Mouse (Mus musculus): ENCODE measurements around the gene Erc1. TPM values are rescaled to one million over a fixed set of nuclear protein-coding genes. Genes with fewer than 3 reads are reported as not detected.
A peak's percentile ranks its signal among the peaks of the same experiment; 100 is the strongest.

Erc1 gene
- 10 to 100 TPM; 37.2 to 38.1 TPM for total RNA-seq (2021)

- peak; percentile 94 to 96 for DNase-seq
- intact Hi-C loops (cut with DNase I): loop anchor here (2.0 to 5.0 kb wide), 3 partner anchors 55 to 366 kb away; partner anchors contain the start of gene Rad52
Measured at GRCm38 (mm10) chr6:119848034-119848695, at the start of gene Erc1. TSS of gene Erc1 (minus strand) at chr6:119848167.

DNA sequence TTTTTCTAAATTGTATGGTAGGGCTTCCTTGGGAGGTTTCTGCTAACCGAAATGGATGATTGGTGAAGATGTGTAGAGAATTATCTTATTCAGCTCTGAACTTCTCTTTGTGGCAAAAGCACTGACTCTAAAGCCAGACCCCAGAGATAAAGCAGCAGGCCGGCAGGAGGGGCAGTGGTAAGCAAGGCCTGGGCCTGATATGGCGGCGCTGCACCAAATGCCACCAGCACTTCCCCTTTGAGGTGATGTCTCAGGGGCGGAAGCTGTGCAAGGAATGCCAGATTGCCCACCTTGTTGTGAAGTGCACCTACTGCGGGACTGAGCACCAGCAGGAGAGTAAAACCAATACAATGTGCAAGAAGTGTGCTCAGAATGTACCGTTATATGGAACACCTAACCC is 44.7 kb upstream of the Erc1 start:
- intact Hi-C loops (cut with DNase I): no loop called here

GRCm38 (mm10) chr6:119883151-119883550 is 35.2 kb upstream of the Erc1 start:
- intact Hi-C loops (cut with DNase I): no loop called here
- no peak for DNase-seq

More for the DNA sequence above, 44.7 kb upstream of the Erc1 start:
- no peak for DNase-seq

DNA sequence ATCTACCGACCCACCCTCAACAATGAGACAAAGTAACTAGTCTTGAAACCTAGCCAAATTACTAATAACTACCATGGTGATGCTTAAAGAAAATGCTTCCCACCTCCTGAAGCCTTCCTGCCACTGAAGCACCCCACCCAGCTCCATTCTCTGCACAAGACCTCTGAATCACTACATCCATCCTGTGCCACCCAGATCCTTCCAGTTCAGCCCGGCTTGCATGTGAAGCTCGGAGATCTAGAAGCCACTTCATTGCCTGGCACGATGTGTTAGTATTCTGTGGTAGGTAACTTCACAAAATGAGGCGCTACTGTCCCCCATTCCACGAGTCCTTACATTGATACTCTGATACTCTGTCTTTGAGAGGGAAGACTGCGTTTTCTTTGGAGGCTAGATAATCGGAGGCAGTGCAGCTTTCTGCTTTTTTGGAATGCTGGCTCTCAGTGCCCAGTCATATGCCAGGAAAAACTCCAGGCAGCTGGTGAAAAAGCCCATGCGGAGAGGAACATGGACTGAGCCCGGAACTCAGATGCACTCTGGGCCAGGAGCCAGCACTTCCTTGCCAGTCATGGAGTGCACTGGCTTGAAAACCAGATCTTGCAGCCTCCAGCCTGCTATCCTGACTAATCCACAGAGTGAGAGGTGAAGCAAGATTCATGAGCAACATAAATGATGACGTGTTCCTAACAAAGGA is 16.5 kb upstream of the Erc1 start:
- DNase-seq: peak; percentile 65 to 74
- intact Hi-C loops (cut with DNase I): loop anchor here (5.0 kb wide), 1 partner anchor 38 kb away; the partner anchor contains the start of gene Rad52

GRCm38 (mm10) chr6:119861519-119861918 is 13.6 kb upstream of the Erc1 start:
- intact Hi-C loops (cut with DNase I): no loop called here

GRCm38 (mm10) chr6:119860236-119860635 is 12.3 kb upstream of the Erc1 start:
- intact Hi-C loops (cut with DNase I): no loop called here
- no peak for DNase-seq

More at GRCm38 (mm10) chr6:119861519-119861918, 13.6 kb upstream of the Erc1 start:
- DNase-seq: no peak

DNA sequence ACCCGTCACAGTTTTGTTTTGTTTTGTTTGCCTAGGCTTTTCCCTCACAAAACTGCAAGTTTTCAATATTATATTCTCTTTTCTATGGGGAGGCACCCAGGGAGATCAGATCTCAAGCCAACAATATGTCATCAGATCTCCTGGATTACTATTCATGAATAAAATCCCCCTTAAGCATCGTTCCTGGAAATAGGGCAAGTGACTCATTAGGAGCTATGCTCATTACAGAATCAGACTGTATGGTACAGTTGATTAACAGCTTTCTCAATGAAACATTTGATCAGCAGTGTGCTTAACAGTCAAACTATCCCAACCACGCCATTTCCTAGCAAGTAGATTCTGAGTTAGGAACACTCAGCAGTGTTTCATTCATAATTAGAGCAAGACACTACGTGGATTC is 7.5 kb upstream of the Erc1 start:
- intact Hi-C loops (cut with DNase I): no loop called here
- no peak for DNase-seq

GRCm38 (mm10) chr6:119854156-119854555 is 6.2 kb upstream of the Erc1 start:
- intact Hi-C loops (cut with DNase I): no loop called here
- no peak for DNase-seq

GRCm38 (mm10) chr6:119849858-119850257 is 1.9 kb upstream of the Erc1 start:
- DNase-seq: no peak

GRCm38 (mm10) chr6:119849348-119849709 is 1.4 kb upstream of the Erc1 start:
- intact Hi-C loops (cut with DNase I): loop anchor here (2.0 to 5.0 kb wide), 3 partner anchors 53 to 367 kb away; partner anchors contain the start of gene Rad52
- no peak for DNase-seq

More at GRCm38 (mm10) chr6:119849858-119850257, 1.9 kb upstream of the Erc1 start:
- intact Hi-C loops (cut with DNase I): loop anchor here (2.0 to 5.0 kb wide), 3 partner anchors 53 to 368 kb away; partner anchors contain the start of gene Rad52

DNA sequence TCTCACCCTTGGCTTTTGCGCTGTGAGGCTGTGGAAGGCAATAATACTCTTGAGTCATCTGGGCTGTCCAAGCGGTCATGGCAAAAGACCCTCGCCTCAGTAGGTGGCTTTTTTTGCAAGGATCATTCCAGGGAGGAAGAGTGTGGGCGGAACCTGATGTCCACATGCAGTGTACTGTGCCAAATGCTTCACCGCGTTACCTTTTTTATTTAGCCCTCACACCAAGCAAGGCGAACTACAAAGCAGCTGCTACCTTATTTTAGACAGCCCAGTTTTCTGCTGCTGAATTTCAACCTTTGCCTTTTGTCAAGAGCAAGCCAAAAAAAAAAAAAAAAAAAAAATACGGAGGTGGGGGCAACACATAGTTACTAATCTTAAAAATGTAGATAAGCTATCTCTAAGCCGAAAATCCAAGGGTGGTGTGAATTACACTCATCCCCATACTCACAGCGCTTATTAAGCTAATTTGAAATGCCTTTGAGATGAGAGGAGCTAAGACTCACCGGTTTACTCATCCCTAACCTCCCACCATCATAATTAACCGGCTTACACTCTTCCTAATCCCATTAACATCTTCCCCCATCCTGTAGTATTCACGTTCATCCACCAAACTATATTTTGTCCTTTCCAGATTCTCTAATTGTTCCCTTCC is 855 bp upstream of the Erc1 start:
- DNase-seq: no peak
- intact Hi-C loops (cut with DNase I): loop anchor here (2.0 to 5.0 kb wide), 3 partner anchors 54 to 367 kb away; partner anchors contain the start of gene Rad52

- intact Hi-C loops (cut with DNase I): loop anchor here (2.0 to 5.0 kb wide), 3 partner anchors 55 to 365 kb away; partner anchors contain the start of gene Rad52
- DNase-seq: no peak
Measured at GRCm38 (mm10) chr6:119847518-119848033, 391 bp downstream of the Erc1 start.

DNA sequence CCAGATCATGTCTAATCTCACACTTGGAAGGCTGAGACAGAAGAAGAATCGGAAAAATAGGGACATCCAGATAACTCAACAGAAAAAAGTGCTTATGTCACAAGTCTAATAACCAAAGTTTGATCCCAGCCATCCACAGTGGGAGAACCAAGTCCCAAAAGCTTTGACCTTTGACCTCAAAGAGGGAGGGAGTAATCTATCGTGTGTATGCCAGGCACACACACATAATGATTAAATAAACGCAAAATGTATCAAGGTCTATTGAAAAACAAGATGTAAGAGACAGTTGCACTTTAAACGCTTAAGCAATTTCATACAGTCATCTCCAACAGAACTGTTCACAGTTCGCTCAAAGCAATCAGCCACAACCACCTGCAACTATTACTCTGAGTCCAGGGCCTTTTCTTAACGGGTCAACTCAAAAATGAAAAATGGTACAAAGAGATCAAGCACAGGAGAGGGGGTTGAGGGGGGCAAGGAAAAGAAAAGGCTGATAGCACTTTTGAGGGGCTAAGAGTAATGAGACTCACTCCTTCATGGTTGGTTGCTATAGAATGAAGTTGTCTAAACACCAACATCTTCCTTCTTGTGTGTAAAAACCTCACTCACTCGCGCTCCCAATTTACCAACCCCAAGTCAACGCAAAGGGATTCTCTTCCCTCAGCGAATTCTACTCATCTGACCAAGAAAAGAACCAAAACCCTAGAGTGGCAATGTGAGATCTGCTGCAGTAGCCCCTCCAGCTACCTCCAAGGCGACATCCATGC is 1.0 kb downstream of the Erc1 start:
- no peak for DNase-seq
- intact Hi-C loops (cut with DNase I): loop anchor here (5.0 kb wide), 2 partner anchors 350 to 365 kb away; no protein-coding TSS in a partner anchor

DNA sequence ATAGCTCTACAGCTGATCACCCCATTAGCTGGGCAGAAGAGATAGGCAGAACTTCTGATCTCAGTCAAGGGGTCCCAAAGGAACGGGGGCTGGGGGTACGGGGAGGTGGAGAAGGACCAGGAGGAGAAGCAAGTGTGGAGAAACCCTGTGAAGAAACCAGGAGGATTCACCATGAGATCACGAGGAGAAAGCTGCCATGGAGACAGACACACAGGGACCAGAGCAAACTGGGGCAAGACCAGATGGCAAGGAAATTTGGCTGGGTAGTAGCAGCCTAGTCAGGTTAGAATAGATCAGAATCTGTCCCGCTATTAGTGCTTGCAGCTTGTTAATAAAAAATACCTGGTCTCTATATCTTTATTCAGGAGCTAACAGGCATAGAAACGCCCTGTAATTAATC is 18.0 kb downstream of the Erc1 start:
- no peak for DNase-seq
- intact Hi-C loops (cut with DNase I): no loop called here

DNA sequence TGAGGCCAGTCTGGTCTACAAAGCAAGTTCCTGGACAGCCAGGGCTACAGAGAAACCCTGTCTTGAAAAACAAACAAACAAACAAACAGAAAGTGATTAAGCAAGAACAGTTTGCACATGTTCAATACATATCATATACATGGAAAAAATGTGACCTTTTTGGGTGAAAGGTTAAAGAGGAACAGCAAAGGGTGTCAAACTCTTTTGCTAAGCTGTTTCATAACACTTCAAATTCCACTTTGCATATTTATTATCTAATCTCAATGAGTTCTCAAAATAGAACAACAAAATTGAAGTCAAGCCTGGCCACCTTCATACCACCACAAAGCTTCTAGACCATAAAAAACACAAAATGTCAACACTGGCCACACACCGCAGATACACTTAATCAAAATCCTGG is 19.8 kb downstream of the Erc1 start:
- intact Hi-C loops (cut with DNase I): no loop called here
- no peak for DNase-seq

DNA sequence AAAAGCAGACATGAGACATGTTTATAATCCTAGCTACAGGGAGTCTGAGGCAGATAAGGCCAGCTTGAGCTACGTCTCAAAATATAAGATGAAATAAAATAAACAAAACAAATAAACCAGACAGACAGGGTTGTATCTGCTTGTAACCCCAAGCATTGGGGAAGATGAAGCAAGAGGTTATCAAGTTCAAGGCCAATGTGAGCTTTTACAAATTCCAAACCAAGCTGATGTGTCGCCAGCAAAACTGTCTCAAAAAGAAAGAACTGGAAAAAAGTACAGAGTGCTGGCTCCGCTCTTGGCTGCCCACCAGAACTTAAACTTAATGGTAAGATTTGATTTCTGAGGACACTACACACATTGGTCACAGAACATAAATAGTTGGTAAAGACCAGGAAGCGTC is 21.3 kb downstream of the Erc1 start:
- DNase-seq: no peak
- intact Hi-C loops (cut with DNase I): no loop called here

DNA sequence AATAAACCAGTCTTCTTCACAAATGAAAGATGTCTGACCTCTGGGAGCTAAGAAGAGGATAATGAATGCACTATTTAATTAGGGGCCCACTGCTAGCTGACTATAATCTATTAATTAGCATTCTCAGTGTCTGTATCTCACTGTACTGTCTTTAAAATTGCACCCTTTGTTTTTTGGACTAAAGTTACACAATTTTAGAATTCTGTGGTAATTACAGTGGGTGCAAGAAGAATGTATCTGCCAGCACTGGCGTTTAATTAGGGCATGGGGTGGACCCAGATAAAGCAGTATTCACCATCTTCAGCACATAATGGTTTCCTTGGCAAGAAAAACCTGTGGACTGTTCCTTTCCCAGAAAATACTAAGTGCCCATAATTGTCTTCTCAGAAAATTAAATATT is 25.8 kb downstream of the Erc1 start:
- intact Hi-C loops (cut with DNase I): no loop called here
- DNase-seq: no peak

DNA sequence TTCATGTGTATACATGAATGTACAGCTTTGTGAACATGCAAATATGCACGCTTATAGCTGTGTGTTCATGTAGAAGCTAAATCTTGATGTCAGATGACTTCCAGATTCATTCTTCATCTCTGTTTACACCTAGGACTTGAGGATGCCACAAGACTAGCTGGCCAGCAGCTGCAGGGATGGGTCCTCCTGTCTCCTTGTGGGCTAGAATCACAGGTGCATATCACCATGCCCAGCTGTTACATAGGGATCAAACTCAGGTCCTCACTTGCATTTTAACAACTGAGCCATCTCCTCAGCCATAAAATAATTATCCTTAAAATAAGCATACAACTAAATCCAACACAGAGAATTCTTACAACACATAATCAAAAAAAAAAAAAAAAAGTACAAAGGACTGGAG is 26.8 kb downstream of the Erc1 start:
- intact Hi-C loops (cut with DNase I): no loop called here
- DNase-seq: no peak

DNA sequence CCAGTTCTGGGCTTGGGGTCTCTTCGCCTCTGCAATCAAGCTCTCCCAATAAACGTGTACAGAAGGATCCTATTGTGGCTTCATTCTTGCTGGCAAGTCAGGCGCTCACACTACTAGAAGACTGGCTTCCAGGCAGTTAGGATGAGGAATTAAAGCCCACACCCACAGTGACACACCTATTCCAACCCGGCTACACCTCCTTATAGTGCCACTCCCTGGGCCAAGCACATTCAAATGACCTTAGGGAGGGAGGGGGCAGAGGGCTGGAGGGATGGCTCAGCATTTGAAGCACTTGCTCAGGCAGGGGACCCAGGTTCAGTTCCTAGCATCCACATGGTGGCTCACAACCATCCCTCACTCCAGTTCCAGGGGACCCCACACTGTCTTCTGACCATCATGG is 29.4 kb downstream of the Erc1 start:
- intact Hi-C loops (cut with DNase I): no loop called here
- DNase-seq: no peak

GRCm38 (mm10) chr6:119815426-119815825 is 32.5 kb downstream of the Erc1 start:
- no peak for DNase-seq
- intact Hi-C loops (cut with DNase I): no loop called here

Measured in heart, postnatal 36 days (tissue).